Mouse (Mus musculus): Measurements from ENCODE around the gene Suv39h2.

The Suv39h2 gene

DNA sequence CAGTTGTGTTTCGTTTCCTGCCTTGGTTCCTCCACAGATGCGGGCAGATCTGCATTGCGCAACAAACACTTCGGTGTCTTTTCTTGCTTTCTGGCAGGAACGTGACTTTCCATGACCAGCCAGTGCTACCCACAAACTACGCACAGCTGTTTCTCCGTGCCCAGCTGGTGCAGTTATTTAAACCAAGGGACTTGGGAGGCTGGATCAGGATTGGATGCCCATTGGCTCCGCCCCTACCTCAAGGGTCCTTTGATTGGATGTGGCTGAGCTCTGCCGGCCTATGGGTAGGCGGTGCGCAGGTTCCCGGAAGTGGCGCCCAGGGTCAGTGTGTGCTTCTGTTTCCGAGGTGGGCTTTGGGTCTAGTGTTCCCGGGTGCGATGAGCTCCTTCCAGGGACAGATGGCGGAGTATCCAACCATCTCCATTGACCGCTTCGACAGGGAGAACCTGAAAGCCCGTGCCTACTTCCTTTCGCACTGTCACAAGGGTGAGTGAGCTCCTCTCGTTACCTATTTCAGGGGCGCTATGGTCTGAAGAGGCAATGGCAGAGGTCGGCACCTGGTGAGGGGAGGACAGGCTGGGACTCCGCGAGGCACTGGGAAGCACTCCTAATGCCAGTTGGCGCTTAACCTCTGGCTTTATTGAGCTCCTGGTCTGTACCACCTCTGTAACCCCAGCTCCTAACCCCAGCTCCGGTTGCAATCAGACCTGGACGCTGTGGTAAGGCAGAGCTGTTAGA is 50.8 kb downstream of the Suv39h2 start, which contains the start of gene Dclre1c:
Gene Dclre1c (plus strand): TSS at position 291 of the 738 bp plus-strand sequence.
- peak; percentile 93 for DNase-seq (ENCODE audit: low spot score in 2 of 2)

DNA sequence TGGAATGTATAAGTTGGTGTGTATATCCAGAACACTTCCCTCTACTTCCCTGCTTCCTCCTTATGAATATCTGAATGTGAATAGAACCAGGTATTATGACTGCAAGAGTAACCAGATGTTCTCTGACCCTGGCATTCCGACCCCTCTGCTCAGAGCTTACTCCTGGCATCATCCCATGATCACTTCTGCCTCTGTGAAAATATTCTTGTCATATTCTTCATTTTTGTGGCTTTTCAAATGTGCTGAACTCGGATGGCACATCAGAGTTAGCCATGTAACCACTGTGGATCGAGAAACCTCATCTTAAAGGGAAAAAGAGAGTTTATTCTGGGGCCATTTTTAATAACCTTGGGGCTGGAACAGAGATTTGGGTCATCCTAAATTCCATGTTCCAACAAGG is 52.3 kb downstream of the Suv39h2 start, which contains the start of gene Meig1:
Gene Meig1 (minus strand): TSS at position 101 of the 400 bp plus-strand sequence.
- no peak for DNase-seq (ENCODE audit: low spot score in 2 of 2)

DNA sequence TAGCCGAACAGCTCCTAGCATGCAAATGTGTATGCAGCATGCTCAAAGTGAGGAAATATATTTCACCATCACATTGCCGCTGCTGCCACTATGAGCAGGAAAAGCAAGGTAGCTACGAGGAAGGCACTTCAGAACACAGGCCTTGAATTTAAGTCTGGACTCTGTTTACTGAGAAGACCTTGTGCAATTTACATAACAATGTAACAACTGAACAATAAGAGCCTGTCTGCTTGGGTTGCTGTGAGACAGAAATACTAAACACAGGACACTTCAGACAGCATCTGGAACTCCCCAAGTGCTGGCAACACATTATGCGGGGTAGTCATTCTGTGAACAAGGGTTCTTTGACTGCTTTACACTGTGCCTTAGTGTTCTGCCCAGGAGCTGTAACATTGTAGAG is 54.7 kb downstream of the Suv39h2 start:
- no peak for DNase-seq (ENCODE audit: low spot score in 2 of 2)

DNA sequence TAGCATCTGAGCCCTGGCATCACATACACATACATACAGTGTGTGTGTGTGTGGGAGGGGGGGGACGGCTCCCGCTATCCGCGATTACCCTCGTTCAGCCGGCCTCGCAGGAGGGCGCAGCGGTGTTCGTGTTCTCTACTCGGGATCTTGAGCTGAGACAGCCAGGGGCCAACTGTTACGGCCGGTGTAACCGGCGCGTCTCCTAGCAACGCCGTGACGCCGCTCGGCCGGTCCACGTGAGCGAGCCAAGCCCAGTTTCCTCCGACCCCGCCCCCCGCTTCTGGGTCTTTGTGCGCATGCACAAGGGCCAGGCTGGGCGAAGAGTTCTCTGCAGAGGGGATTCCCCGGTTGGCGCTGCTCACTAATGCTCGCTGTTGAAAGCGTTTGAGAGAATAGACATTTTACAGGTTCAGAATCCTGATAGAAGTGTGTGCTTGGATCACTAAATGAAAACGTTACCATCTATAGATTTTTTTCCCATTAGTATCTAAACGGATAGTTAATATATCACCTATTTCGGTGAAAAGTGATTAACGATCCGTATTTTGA is 55.9 kb downstream of the Suv39h2 start:
- peak; percentile 99 for DNase-seq (ENCODE audit: low spot score in 2 of 2)

DNA sequence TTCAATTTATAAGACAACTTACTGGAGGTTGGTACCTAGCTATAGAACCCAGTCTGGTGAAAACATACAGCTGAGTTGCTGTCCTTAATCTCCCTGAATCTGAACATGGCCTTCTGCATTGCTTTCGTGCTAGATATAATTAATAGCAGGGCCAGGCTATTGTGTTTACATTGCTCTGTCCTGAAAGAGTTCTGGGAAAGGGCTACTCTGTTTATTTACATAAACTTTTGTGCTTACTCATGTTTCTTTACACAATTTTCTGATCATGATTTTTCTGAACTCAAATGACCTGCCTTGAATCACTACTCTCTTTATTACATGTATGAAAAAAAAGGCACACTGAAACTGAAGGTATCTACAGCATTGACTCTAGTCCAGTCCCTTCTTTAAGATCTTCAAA is 59.2 kb downstream of the Suv39h2 start:
- DNase-seq (ENCODE audit: low spot score in 2 of 2), result no peak

DNA sequence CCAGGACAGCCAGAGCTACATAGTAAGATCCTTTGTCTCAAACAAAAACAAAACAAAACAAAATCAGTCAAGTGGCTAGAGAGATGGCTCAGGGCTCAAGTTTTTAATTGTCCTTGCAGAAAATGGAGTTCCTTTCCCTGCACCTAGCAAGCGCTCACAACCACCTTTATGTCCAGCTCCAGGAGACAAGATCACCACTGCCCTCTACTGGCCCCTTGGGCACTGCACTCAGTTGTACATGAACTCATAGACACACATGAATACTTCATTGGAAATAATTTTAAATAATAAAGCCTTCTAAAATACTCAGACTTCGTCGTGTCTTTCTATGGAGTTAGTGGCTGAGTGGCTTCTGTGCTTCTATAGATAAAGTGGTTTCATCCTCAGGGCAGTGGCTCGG is 60.6 kb downstream of the Suv39h2 start:
- peak; percentile 7 to 41 for DNase-seq (ENCODE audit: low spot score in 2 of 2)

DNA sequence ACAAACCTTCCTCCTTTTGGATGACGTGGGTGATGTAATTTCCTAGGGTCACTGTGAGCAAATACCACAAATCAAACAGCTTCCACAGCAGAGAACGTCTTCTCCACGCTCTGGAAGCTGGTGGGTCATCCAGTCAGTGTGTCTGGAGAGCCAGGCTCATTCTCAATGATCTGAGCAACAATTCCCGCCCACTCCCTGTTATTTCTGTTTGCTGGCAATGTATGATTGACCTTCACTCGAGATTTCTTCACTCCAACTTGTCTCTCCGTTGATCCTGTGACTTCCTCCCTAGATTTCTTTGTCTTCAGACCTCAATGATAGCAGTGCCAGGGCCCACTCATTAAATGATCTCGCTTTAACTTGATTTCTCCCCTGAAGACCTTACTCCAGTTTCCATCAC is 67.1 kb downstream of the Suv39h2 start:
- DNase-seq (ENCODE audit: low spot score in 2 of 2), result no peak

DNA sequence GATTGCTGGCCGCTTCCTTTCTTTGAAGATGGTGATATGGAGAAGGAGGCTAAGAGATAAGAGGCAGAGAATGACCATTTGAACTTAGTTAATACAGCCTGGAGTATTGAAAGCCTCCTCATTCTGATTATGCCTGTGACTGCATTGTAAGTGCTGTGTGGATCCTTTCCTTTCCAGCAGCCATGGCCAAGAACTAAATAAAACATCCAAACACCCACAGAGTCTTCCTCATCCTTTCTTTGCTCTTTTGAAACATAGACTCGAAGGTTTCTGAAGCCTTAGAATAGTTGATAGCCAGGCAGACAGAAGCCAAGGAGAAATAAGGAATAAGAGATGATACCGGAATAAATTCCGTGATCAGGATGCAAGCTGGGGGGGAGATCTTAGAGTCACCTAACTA is 68.8 kb downstream of the Suv39h2 start:
- DNase-seq (ENCODE audit: low spot score in 2 of 2), result no peak
